Mouse (Mus musculus): Measurements from ENCODE around the gene Antxr2.

GRCm38 (mm10) chr5:97878215-97878794 is 152.5 kb downstream of the Antxr2 start:
- TF ChIP-seq CEBPB (IDR thresholded peaks at IDR 0.05; ENCODE audit: low read depth) (peak; percentile 16), CTCF (IDR thresholded peaks at IDR 0.05; ENCODE audit: control insufficient read depth, insufficient read depth, insufficient read length) (no peak), MAX (IDR thresholded peaks at IDR 0.05) (no peak), USF1 (IDR thresholded peaks at IDR 0.05; ENCODE audit: low read depth) (no peak), MYOG (IDR thresholded peaks at IDR 0.05; ENCODE audit: control insufficient read depth, extremely low read depth, insufficient read length) (no peak)

All from C2C12 (cell line).